ENCODE assay signal across 23 mouse cellular contexts in genomic region chr11:35113290-35113689, GRCm38 (mm10). TPM values are rescaled to one million over a fixed set of nuclear protein-coding genes. Genes with fewer than 3 reads are reported as not detected.
A peak's percentile ranks its signal among the peaks of the same experiment; 100 is the strongest.
DNase-seq lines count a peak whose midpoint lies in the region; ATAC-seq and TF ChIP-seq lines count a peak whose summit lies in the region.
"Had no signal": no experiment of that assay in that cellular context is flagged by ENCODE, and none has a peak within 500 bp of the region (broad histone marks: within the 10 kb centered on the region; RNA-seq: fewer than 3 reads in every experiment).

No protein-coding gene starts in this region.

- no peaks in the 10 kb centered on the region for H3K9me3 ChIP-seq in intestine, embryonic 14.5 days (ENCODE audit: control insufficient read depth, low read length)
- H3K9me3 ChIP-seq in intestine, embryonic 16.5 days (ENCODE audit: control insufficient read depth, low read length): no peaks in the 10 kb centered on the region
- H3K9me3 ChIP-seq in midbrain, embryonic 10.5 days (replicated peaks): no peaks in the 10 kb centered on the region
- no peaks in the 10 kb centered on the region for H3K9me3 ChIP-seq in midbrain, embryonic 15.5 days
- no peaks in the 10 kb centered on the region for H3K9me3 ChIP-seq in limb, embryonic 14.5 days (ENCODE audit: control insufficient read depth, low read length)
- H3K9me3 ChIP-seq: embryonic facial prominence, embryonic 12.5 days; heart, embryonic 15.5 days had no signal

- H3K36me3 ChIP-seq in intestine, embryonic 14.5 days (ENCODE audit: control insufficient read depth, insufficient read depth, low read length): no peaks in the 10 kb centered on the region
- no peaks in the 10 kb centered on the region for H3K36me3 ChIP-seq in intestine, embryonic 16.5 days (ENCODE audit: control insufficient read depth, insufficient read depth, low read length)
- H3K36me3 ChIP-seq in midbrain, embryonic 10.5 days: no peaks in the 10 kb centered on the region
- H3K36me3 ChIP-seq in midbrain, embryonic 15.5 days (replicated peaks): no peaks in the 10 kb centered on the region
- no peaks in the 10 kb centered on the region for H3K36me3 ChIP-seq in limb, embryonic 14.5 days (ENCODE audit: control insufficient read depth, insufficient read depth, low read length)
- H3K36me3 ChIP-seq: embryonic facial prominence, embryonic 12.5 days; G1E; heart, embryonic 15.5 days had no signal

- H3K27me3 ChIP-seq in intestine, embryonic 14.5 days (replicated peaks; ENCODE audit: control insufficient read depth, insufficient read depth, low read length): no peaks in the 10 kb centered on the region
- H3K27me3 ChIP-seq in intestine, embryonic 16.5 days (replicated peaks; ENCODE audit: control insufficient read depth, insufficient read depth, low read length): no peaks in the 10 kb centered on the region
- peaks cover 36% of the 10 kb centered on the region for H3K27me3 ChIP-seq in midbrain, embryonic 10.5 days (ENCODE audit: low read depth, poor library complexity, severe bottlenecking)
- H3K27me3 ChIP-seq in midbrain, embryonic 15.5 days (replicated peaks): peaks cover 5% of the 10 kb centered on the region; the same call in 1 of the 2 replicates
- H3K27me3 ChIP-seq in limb, embryonic 14.5 days (ENCODE audit: control insufficient read depth, insufficient read depth, low read length): no peaks in the 10 kb centered on the region
- H3K27me3 ChIP-seq: embryonic facial prominence, embryonic 12.5 days; heart, embryonic 15.5 days had no signal

- no peak overlapping the region for H3K9ac ChIP-seq in intestine, embryonic 14.5 days (ENCODE audit: low read length)
- no peak overlapping the region for H3K9ac ChIP-seq in intestine, embryonic 16.5 days (ENCODE audit: low read depth, low read length)
- no peak overlapping the region for H3K9ac ChIP-seq in midbrain, embryonic 15.5 days
- peak overlapping the region; percentile 3; the same call in 1 of the 2 replicates for H3K9ac ChIP-seq in limb, embryonic 14.5 days (ENCODE audit: low read depth, low read length, severe bottlenecking)
- H3K9ac ChIP-seq: embryonic facial prominence, embryonic 12.5 days; heart, embryonic 15.5 days had no signal

- no peak overlapping the region for H3K27ac ChIP-seq in intestine, embryonic 14.5 days (ENCODE audit: low read depth)
- no peak overlapping the region for H3K27ac ChIP-seq in intestine, embryonic 16.5 days (ENCODE audit: low read length)
- peak overlapping the region; percentile 59 for H3K27ac ChIP-seq in midbrain, embryonic 10.5 days (replicated peaks)
- H3K27ac ChIP-seq in midbrain, embryonic 15.5 days: no peak overlapping the region
- no peak overlapping the region for H3K27ac ChIP-seq in limb, embryonic 14.5 days (replicated peaks; ENCODE audit: low read depth, low read length)
- H3K27ac ChIP-seq: embryonic facial prominence, embryonic 12.5 days; gastrocnemius, adult 2 months; heart, embryonic 15.5 days had no signal

- 46% methylated on average over 1 of the region's 1 CpGs for WGBS in intestine, embryonic 14.5 days
- 43% methylated on average over 1 of the region's 1 CpGs for WGBS in intestine, embryonic 16.5 days
- WGBS in midbrain, embryonic 10.5 days: 31% methylated on average over 1 of the region's 1 CpGs
- 33% methylated on average over 1 of the region's 1 CpGs for WGBS in midbrain, embryonic 15.5 days
- WGBS in limb, embryonic 14.5 days: 86% methylated on average over 1 of the region's 1 CpGs

- TF ChIP-seq POLR2A in limb, embryonic 14.5 days (IDR thresholded peaks at IDR 0.05; ENCODE audit: borderline replicate concordance, extremely low read depth, insufficient read depth, insufficient read length): no peak

- no peak overlapping the region for H3K4me3 ChIP-seq in intestine, embryonic 14.5 days (ENCODE audit: low read depth, low read length)
- H3K4me3 ChIP-seq in intestine, embryonic 16.5 days (ENCODE audit: low read length): no peak overlapping the region
- no peak overlapping the region for H3K4me3 ChIP-seq in midbrain, embryonic 10.5 days
- H3K4me3 ChIP-seq in midbrain, embryonic 15.5 days: no peak overlapping the region
- no peak overlapping the region for H3K4me3 ChIP-seq in limb, embryonic 14.5 days (replicated peaks; ENCODE audit: low read length)
- H3K4me3 ChIP-seq: embryonic facial prominence, embryonic 12.5 days; gastrocnemius, adult 2 months; heart, embryonic 15.5 days had no signal

- no peaks in the 10 kb centered on the region for H3K4me1 ChIP-seq in intestine, embryonic 14.5 days (replicated peaks; ENCODE audit: control insufficient read depth, insufficient read depth, low read length)
- H3K4me1 ChIP-seq in intestine, embryonic 16.5 days (ENCODE audit: control insufficient read depth, insufficient read depth, low read length): no peaks in the 10 kb centered on the region
- peaks cover 29% of the 10 kb centered on the region for H3K4me1 ChIP-seq in midbrain, embryonic 10.5 days
- no peaks in the 10 kb centered on the region for H3K4me1 ChIP-seq in midbrain, embryonic 15.5 days
- no peaks in the 10 kb centered on the region for H3K4me1 ChIP-seq in limb, embryonic 14.5 days (ENCODE audit: control insufficient read depth, insufficient read depth, low read length)
- H3K4me1 ChIP-seq: heart, embryonic 15.5 days had no signal

- no peak overlapping the region for H3K4me2 ChIP-seq in intestine, embryonic 14.5 days (ENCODE audit: low read length)
- no peak overlapping the region for H3K4me2 ChIP-seq in intestine, embryonic 16.5 days (ENCODE audit: low read depth, low read length)
- no peak overlapping the region for H3K4me2 ChIP-seq in midbrain, embryonic 15.5 days
- no peak overlapping the region for H3K4me2 ChIP-seq in limb, embryonic 14.5 days (replicated peaks; ENCODE audit: low read depth, low read length, severe bottlenecking)
- H3K4me2 ChIP-seq: embryonic facial prominence, embryonic 12.5 days; heart, embryonic 15.5 days had no signal

- peak; percentile 33 for DNase-seq in embryo, embryonic 10 days (ENCODE audit: low spot score)
- no peak for DNase-seq in embryo, embryonic 11 days
- DNase-seq in intestine, embryonic 14.5 days (ENCODE audit: low spot score): peak; percentile 27
- DNase-seq in midbrain, embryonic 10.5 days (ENCODE audit: low spot score): peak; percentile 38
- DNase-seq in limb, embryonic 14.5 days (ENCODE audit: low spot score): no peak
- no peak for DNase-seq in ovary, postnatal 14 days (ENCODE audit: low spot score)
- DNase-seq: adrenal gland, postnatal 10 days; B cell, adult 2 months; cerebellum, adult 11 months; cerebellum, adult 8-10 months; cerebellum, postnatal 14 days; gastrocnemius, adult 2 months; gastrocnemius, postnatal 25 days; heart, postnatal 14 days had no signal

- no peak for ATAC-seq in intestine, embryonic 14.5 days (replicated peaks; ENCODE audit: low FRiP score, low TSS enrichment, low read depth)
- ATAC-seq in intestine, embryonic 16.5 days: no peak
- ATAC-seq in midbrain, embryonic 15.5 days (replicated peaks): no peak
- ATAC-seq in limb, embryonic 14.5 days (ENCODE audit: low FRiP score, low read depth): no peak
- ATAC-seq: CD4-positive, CD25-positive, alpha-beta regulatory T cell, adult 4 months; forebrain, embryonic 16.5 days; hindbrain, embryonic 16.5 days; inflammation-experienced regulatory T-cells, adult 6 months had no signal

RNA-seq across cellular contexts. Expression of gene Slit3, which starts 7.7 kb away (rescaled TPM):
- 20.8 and 27.6 TPM in 2 replicates for polyA plus RNA-seq in intestine, embryonic 14.5 days (2014; fragmentation: Nextera tagmentation; extraction: Ambion mirVana)
- 5.8 and 5.9 TPM in 2 replicates for polyA plus RNA-seq in intestine, embryonic 16.5 days (2015; fragmentation: Nextera tagmentation; extraction: Ambion mirVana)
- polyA plus RNA-seq in midbrain, embryonic 10.5 days (2016; fragmentation: Nextera tagmentation; extraction: Ambion mirVana): 15.0 and 19.6 TPM in 2 replicates
- polyA plus RNA-seq in midbrain, embryonic 15.5 days (2015; fragmentation: Nextera tagmentation; extraction: Ambion mirVana): 5.6 and 5.9 TPM in 2 replicates
- polyA plus RNA-seq in limb, embryonic 14.5 days (2012; rRNA removed): 32.9 and 41.2 TPM in 2 replicates
- polyA plus RNA-seq in limb, embryonic 14.5 days (2014; fragmentation: Nextera tagmentation; extraction: Ambion mirVana): 33.0 and 36.8 TPM in 2 replicates
- polyA plus RNA-seq: CD4-positive, CD25-positive, alpha-beta regulatory T cell, adult 4 months; G1E; inflammation-experienced regulatory T-cells, adult 6 months had no signal

Comparison
In these comparisons a context has a peak if more than half of its experiments do, and no peak if none do; other contexts are left out.
1. DNase-seq: peak in embryo, embryonic 10 days (single experiment), intestine, embryonic 14.5 days (single experiment) and midbrain, embryonic 10.5 days (single experiment); none in embryo, embryonic 11 days (single experiment), limb, embryonic 14.5 days (single experiment) and ovary, postnatal 14 days (single experiment).